Mouse (Mus musculus) heart, adult 9 months (tissue): ENCODE measurements around the gene A2ml1.
"Not testable (repeated sequence)": the region's sequence is repeated elsewhere in the genome, so short reads cannot be mapped to it uniquely, and the experiment has no call there.

Source experiments
- DNase-seq, 2 experiments: peaks; one replicate each; pipeline ENCODE4 v3.0.0; 2022; ENCODE audit warnings: low spot score in 2 of 2

Gene A2ml1

GRCm38 (mm10) chr6:128581508-128581907 lies at the start of gene A2ml1:
TSS of gene A2ml1 (minus strand) at chr6:128581608.
- no peak for DNase-seq

DNA sequence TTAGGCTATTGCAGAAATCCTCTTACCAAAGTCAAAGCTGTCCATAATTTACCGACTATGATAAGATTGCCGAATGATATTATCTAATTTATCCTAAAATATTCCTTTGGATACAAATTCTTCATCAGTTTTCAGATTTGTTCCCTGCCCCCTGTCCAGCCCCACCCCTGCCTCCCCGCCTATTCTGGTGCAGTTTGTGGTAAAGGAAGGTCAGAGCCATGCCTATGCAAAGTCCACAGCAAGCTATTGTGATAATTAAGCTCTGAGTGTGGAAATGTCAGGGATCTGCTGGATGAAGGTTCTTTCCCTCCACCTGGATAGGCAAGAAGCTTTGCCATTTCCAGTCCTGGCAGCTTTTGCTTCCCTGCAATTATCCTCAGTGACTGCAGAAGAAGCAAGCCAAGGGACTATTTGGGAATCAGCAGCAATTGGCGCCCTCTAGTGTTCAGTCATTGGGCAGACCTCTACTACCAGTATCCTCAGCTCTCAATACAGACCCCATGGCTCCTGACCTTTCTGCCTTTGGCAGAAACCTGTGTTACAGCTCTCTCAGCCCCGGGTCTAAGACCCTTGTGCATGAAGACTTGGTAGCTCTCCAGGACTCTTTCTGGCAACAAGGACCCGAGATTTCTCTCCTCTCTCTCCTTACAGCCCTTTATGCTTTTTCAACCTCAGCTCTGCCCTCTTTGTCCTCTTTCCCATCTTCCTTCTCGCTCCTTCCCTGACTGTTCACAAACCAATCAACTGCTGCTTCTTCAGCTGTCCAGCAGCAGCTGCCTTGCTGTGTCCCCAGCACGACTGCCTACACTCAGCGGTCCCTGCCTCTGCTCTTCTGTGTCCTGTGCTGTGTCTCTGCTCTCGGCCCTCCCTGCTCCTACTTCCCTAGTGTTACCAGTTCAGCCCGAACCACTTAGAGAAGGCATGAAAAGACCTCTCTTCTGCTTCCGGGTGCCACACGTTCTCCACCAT lies 48.6 kb upstream of the A2ml1 start:
- peak; percentile 16 to 27 for DNase-seq

DNA sequence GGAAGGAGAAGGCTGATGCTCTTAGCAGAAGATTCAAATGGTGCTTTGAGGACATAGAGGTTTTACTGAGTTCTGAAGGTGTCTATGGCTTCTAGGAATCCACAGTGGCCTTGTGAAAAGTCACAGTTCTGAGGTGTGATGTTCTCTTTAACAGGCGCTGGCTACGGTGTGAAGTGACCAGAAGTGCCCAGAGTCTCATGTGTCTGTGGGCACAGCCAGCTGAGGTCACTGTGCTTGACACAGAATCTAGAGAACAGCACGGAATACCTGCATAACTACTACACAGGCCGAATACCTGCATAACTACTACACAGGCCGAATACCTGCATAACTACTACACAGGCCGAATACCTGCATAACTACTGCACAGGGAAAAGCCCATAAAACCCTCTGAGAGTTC lies 43.8 kb upstream of the A2ml1 start:
- DNase-seq: not testable (repeated sequence)

DNA sequence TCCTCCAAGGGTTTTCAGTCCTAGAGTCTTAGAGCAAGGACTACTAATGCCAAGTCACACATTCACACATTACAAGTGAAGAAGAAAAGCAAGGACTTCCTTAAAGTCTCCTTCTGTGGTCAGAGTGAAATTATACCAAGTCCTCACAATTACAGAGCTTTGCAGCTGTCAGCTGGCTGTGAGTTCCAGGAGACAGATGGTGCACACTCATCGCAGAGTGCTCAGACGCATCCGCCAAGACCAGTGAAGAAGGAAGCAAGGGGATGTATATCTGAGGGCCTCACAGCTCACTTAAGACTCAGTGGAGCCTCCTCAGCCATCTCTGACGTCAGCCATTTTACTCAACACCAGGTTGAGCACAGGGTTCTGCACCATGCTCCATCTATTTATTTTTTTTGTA lies 43.0 kb upstream of the A2ml1 start:
- no peak for DNase-seq

- DNase-seq: not testable (repeated sequence)
Observed at GRCm38 (mm10) chr6:128623433-128623832, 42.0 kb upstream of the A2ml1 start, which contains the start of gene Klrb1a. TSS of gene Klrb1a (minus strand) at chr6:128623533.

GRCm38 (mm10) chr6:128622733-128623132 lies 41.3 kb upstream of the A2ml1 start:
- DNase-seq: no peak

DNA sequence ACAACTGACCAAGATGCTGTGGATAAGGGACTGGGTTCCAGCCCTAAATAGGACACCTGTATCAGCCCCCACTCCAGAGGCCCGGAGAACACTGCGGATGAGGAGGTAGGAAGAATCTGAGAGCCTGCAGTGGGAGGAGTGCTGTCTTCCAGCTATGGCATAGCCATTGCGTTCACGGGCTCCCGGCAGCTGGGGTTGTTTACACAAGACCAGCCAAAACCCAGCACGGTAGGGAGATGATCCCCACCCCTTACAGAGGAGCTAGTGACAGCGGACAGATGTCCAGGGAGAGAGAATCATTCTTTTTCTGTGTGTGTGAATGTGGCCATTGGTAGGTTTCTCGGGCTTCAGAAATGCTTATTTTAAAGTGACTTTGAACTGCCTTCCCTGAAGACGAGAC lies 24.9 kb upstream of the A2ml1 start:
- DNase-seq: no peak

GRCm38 (mm10) chr6:128604512-128604911 lies 23.1 kb upstream of the A2ml1 start:
- DNase-seq: peak; percentile 14 to 15

GRCm38 (mm10) chr6:128602463-128603201 lies 21.2 kb upstream of the A2ml1 start:
- DNase-seq: no peak

DNA sequence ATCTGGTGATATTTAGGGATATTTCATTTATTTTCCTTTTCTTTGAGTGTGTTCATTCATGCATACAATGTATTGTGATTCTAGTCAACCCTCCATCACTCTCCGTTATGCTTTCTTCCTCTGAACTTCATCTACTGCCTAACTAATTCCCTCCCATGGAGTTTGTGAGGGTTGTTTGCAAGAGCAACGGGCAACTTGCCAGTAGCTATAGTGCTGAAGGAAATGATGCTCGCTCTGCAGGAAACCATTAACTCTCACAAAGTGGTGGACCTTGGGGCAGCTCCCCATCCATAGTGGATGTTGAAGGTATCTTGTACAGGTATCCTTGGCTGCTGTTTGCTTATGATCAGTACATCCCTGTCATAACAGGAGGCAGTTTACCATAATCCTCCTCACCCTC lies 20.6 kb upstream of the A2ml1 start:
- DNase-seq: no peak

- no peak for DNase-seq
Observed at GRCm38 (mm10) chr6:128599555-128599954, 18.1 kb upstream of the A2ml1 start.

- no peak for DNase-seq
Observed at GRCm38 (mm10) chr6:128598256-128599047, 17.0 kb upstream of the A2ml1 start.

DNA sequence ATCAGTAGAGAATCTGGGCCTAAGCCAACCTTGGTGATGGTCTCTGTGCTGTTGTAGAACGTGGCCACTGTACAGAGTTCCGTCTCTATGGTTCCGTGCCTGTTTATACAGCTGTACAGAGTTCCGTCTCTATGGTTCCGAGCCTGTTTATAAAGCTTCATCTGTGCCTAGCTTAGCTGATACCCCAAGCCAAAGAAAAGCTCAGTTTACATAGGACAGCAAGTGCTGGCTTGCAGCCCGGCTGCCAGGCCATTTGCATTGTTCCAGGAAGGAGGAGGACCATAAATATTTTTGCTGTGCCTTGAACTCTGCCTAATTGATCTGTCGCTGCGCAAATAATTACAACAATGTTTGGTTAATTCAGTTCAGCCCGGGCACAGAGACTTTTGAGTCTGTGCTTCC lies 15.7 kb upstream of the A2ml1 start:
- peak; percentile 26 to 37 for DNase-seq

DNA sequence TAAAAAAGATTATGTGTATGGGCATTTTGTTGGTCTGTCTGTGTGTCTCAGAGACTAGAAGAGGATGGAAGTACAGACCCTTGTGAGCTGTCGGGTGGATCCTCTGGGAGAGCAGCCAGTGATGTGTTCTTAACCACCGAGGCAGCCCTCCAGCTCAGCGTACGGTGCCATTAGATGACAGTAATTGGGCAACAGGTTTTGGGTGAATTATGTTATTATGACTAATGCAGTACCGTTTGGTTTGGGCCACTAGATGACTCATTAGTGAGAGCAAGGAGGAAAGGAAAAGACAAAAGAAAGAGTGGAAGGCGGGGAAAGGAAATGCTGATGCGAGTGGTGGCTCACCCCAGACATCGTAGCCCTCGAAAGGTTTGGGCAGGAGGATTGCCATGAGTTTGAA lies 13.2 kb upstream of the A2ml1 start:
- no peak for DNase-seq

DNA sequence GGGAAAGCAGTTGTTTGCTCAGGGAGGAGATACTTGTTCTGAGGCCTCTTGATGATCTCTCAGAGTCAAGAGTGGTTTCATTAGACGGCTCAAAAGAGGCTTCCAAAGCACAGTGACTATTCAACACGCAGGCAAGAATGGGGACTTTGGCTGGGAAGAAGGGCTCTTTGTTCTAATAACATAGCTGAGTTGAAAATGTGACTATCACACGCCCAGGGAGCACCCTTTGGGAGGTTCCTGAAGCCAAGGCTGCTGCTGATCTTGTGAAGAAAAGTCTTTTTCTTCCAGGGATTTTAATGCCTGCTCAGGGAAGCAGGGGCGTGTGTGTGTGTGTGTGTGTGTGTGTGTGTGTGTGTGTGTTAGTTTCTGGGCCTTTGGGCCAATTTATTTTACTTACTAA lies 8.0 kb upstream of the A2ml1 start:
- no peak for DNase-seq

GRCm38 (mm10) chr6:128587619-128588018 lies 6.2 kb upstream of the A2ml1 start:
- no peak for DNase-seq

DNA sequence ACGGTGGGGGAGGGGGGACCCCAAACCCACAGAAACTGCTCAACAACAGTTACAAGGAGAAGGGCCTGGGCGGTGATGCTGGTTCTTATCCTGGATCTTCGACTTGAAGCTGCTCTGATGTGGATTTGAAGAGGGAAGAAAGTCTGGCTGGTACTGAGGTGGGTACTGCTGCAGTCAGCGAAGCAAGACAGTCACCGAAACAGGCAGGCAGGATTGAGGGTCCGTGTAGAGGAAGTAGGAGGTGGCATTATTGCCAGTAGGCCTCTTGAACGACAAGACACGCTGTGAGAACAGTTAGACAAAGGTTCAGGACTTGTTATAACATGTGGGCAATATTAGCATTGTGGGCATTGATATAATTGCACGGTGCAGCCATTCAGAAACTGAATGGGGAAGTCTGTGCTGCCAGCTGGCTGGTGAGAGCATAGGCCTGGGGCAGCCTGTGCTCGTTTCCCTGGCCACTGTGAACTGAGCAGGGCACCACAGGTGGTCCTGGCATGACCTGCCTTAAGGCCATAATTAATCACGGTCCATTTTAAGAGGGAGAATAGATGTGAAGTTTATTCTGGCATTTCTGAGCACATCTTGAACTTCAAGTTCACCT lies 4.3 kb upstream of the A2ml1 start:
- no peak for DNase-seq

DNA sequence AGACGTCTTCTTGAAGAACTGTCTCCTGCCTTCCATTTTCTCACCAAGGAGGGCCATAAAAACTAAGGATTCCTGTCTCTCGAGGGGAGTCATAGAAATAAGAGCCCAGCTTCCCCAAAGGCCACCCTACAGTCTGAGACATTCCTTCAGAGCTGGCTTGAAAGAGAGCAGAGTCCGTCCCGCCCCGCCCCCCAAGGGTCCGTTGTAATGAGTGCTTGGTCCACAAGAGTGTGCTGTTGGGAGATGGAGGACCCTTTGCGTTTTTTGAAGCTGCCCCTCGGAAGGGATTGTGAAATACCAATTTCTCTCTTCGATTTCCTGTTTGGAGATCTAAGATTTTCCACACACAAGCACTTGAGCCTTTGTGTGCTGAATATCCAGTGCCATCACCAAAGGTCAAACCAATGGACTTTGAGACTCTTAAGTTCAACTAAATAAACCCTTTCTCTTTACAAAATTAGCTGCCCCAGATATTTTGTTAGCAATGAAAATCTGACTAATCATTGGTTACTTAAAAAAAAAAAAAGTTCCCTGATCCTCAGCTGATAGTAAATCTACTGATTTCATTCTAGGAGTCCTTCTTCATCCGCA lies 2.8 kb upstream of the A2ml1 start:
- no peak for DNase-seq

DNA sequence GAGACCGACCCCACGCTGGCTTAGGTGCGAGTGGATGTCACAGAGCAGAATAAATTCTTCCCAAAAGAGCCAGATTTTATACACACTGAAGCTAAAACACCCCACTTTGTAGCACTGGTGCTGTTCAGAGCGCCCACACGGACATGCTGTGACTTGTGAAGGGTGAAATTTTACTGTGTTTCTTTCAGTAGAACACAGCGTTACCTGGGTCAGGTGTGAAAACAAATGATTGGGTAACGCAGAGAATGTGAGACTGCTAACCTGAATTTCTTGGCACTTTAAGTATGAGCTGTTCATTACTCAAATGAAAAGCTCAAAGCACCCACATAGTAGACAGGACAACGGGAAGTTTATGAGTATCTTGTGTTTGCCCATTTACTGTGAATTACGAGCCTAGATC lies 4.1 kb downstream of the A2ml1 start:
- no peak for DNase-seq

DNA sequence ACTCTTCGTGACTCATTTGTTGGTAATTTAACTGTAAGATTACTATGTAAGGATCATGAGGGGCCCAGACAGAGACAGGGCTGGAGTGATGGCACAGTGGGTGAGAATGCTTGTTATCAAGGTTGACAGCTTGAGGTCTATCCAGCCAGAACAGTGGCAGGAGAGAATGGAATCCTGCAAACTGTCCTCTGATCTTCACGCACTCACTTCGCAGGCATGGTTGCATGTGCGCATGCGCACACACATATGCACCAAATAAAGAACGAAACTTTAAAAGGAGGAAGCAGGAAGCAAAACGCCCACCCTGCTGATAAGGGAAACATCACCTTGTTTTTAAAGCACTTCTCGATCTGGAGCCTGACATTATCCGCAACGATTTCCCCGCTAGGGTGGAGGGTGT lies 14.8 kb downstream of the A2ml1 start:
- no peak for DNase-seq

- DNase-seq: no peak
Observed at GRCm38 (mm10) chr6:128554049-128554448, 27.4 kb downstream of the A2ml1 start.
